Mouse (Mus musculus) retina, postnatal 7 days (tissue): ENCODE results near the gene Etnppl.
A peak's percentile ranks its signal among the peaks of the same experiment; 100 is the strongest.

Source experiments
- DNase-seq: peaks from one replicate; pipeline ENCODE4 v3.0.0-alpha.2; 2012; ENCODE audit warnings: low read depth, low spot score

The Etnppl gene

GRCm38 (mm10) chr3:130617439-130617898, at the start of gene Etnppl:
Gene Etnppl, plus strand, starts transcription at chr3:130617448.
- no peak for DNase-seq

- no peak for DNase-seq
Measured at GRCm38 (mm10) chr3:130568331-130569095, 48.7 kb upstream of the Etnppl start.

GRCm38 (mm10) chr3:130573243-130573642, 44.0 kb upstream of the Etnppl start:
- DNase-seq: no peak

- peak; percentile 16 for DNase-seq
Measured at GRCm38 (mm10) chr3:130574652-130575051, 42.6 kb upstream of the Etnppl start.

- DNase-seq: no peak
Measured at GRCm38 (mm10) chr3:130576683-130577082, 40.6 kb upstream of the Etnppl start.

- DNase-seq: no peak
Measured at GRCm38 (mm10) chr3:130579501-130579900, 37.7 kb upstream of the Etnppl start.

- DNase-seq: no peak
Measured at GRCm38 (mm10) chr3:130581577-130581976, 35.7 kb upstream of the Etnppl start.

GRCm38 (mm10) chr3:130582903-130583664, 34.2 kb upstream of the Etnppl start:
- no peak for DNase-seq

GRCm38 (mm10) chr3:130584007-130584406, 33.2 kb upstream of the Etnppl start:
- DNase-seq: no peak

GRCm38 (mm10) chr3:130595050-130595449, 22.2 kb upstream of the Etnppl start:
- DNase-seq: no peak

- no peak for DNase-seq
Measured at GRCm38 (mm10) chr3:130601491-130601890, 15.8 kb upstream of the Etnppl start.

- no peak for DNase-seq
Measured at GRCm38 (mm10) chr3:130607924-130608323, 9.3 kb upstream of the Etnppl start.

- no peak for DNase-seq
Measured at GRCm38 (mm10) chr3:130614444-130614843, 2.8 kb upstream of the Etnppl start.

- no peak for DNase-seq
Measured at GRCm38 (mm10) chr3:130615625-130616024, 1.6 kb upstream of the Etnppl start.

- no peak for DNase-seq
Measured at GRCm38 (mm10) chr3:130620517-130621146, 3.4 kb downstream of the Etnppl start.

GRCm38 (mm10) chr3:130628358-130628757, 11.1 kb downstream of the Etnppl start:
- DNase-seq: no peak

GRCm38 (mm10) chr3:130633859-130634258, 16.6 kb downstream of the Etnppl start:
- no peak for DNase-seq

GRCm38 (mm10) chr3:130646110-130646810, 29.0 kb downstream of the Etnppl start:
- DNase-seq: no peak

- no peak for DNase-seq
Measured at GRCm38 (mm10) chr3:130649569-130649968, 32.3 kb downstream of the Etnppl start.

GRCm38 (mm10) chr3:130660619-130661018, 43.4 kb downstream of the Etnppl start:
- no peak for DNase-seq

- no peak for DNase-seq
Measured at GRCm38 (mm10) chr3:130662496-130662895, 45.2 kb downstream of the Etnppl start.

GRCm38 (mm10) chr3:130671291-130671690, 54.0 kb downstream of the Etnppl start:
- DNase-seq: no peak
